20 mouse cellular contexts compared by ENCODE assay signal in genomic region chr2:179599886-179600285, GRCm38 (mm10).
DNase-seq lines count a peak whose midpoint lies in the region; ATAC-seq and TF ChIP-seq lines count a peak whose summit lies in the region.
"Had no signal": no experiment of that assay in that cellular context is flagged by ENCODE, and none has a peak within 500 bp of the region (broad histone marks: within the 10 kb centered on the region; RNA-seq: fewer than 3 reads in every experiment).

No protein-coding gene starts in this region.

- H3K9ac ChIP-seq in hindbrain, postnatal 0 days (replicated peaks; ENCODE audit: low read length) = no peak overlapping the region
- H3K9ac ChIP-seq: embryonic facial prominence, embryonic 12.5 days; liver, embryonic 15.5 days; neural tube, embryonic 15.5 days had no signal

- no peaks in the 10 kb centered on the region for H3K9me3 ChIP-seq in hindbrain, postnatal 0 days (ENCODE audit: low read length)
- H3K9me3 ChIP-seq in hindbrain, embryonic 10.5 days = no peaks in the 10 kb centered on the region
- H3K9me3 ChIP-seq: embryonic facial prominence, embryonic 12.5 days; liver, embryonic 15.5 days; midbrain, embryonic 10.5 days; neural tube, embryonic 15.5 days had no signal

- H3K4me2 ChIP-seq in hindbrain, postnatal 0 days (ENCODE audit: low read depth, low read length) = no peak overlapping the region
- H3K4me2 ChIP-seq: embryonic facial prominence, embryonic 12.5 days; liver, embryonic 15.5 days; neural tube, embryonic 15.5 days had no signal

- no peak overlapping the region for H3K27ac ChIP-seq in hindbrain, postnatal 0 days
- no peak overlapping the region for H3K27ac ChIP-seq in hindbrain, embryonic 10.5 days
- H3K27ac ChIP-seq: embryonic facial prominence, embryonic 12.5 days; liver, embryonic 15.5 days; midbrain, embryonic 10.5 days; neural tube, embryonic 15.5 days had no signal

- no peaks in the 10 kb centered on the region for H3K36me3 ChIP-seq in hindbrain, postnatal 0 days (ENCODE audit: insufficient read depth, low read length)
- H3K36me3 ChIP-seq in hindbrain, embryonic 10.5 days = no peaks in the 10 kb centered on the region
- H3K36me3 ChIP-seq: embryonic facial prominence, embryonic 12.5 days; G1E; liver, embryonic 15.5 days; midbrain, embryonic 10.5 days; neural tube, embryonic 15.5 days had no signal

- no peak overlapping the region for H3K4me3 ChIP-seq in hindbrain, postnatal 0 days (ENCODE audit: low read length)
- no peak overlapping the region for H3K4me3 ChIP-seq in hindbrain, embryonic 10.5 days
- H3K4me3 ChIP-seq: embryonic facial prominence, embryonic 12.5 days; liver, embryonic 15.5 days; midbrain, embryonic 10.5 days; neural tube, embryonic 15.5 days had no signal

- peak; percentile 26 to 67 for DNase-seq in adrenal gland, adult (ENCODE audit: inconsistent age in 2 of 2, low spot score in 1 of 2)
- DNase-seq in adrenal gland, postnatal 4 days (ENCODE audit: low spot score in 2 of 2) = no peak
- peak; percentile 33 for DNase-seq in hindbrain, postnatal 0 days (ENCODE audit: low spot score)
- no peak for DNase-seq in hindbrain, embryonic 10.5 days (ENCODE audit: low spot score)
- peak; percentile 17 for DNase-seq in adrenal gland, postnatal 14 days
- DNase-seq in cerebellum, adult 9-10 months = peak; percentile 29
- DNase-seq in left cerebral cortex, adult 18-20 months (ENCODE audit: low spot score in 2 of 2) = no peak
- DNase-seq in yolk sac, embryonic 10.5 days (ENCODE audit: low spot score) = no peak
- DNase-seq: gastrocnemius, postnatal 14 days; kidney, adult 8-10 months; kidney, postnatal 36 days; layer of hippocampus, adult 9-11 months; lung, postnatal 14 days; thymus, adult 18-20 months had no signal

- no peak for ATAC-seq in hindbrain, postnatal 0 days
- ATAC-seq: CD4-positive, CD25-positive, alpha-beta regulatory T cell, adult 4 months had no signal

- no peaks in the 10 kb centered on the region for H3K27me3 ChIP-seq in hindbrain, postnatal 0 days (ENCODE audit: insufficient read depth, low read length)
- 0 out of 2 replicates have a peak, but pooled peaks cover 5% of the 10 kb centered on the region for H3K27me3 ChIP-seq in hindbrain, embryonic 10.5 days (ENCODE audit: insufficient read depth, poor library complexity, severe bottlenecking)
- H3K27me3 ChIP-seq: liver, embryonic 15.5 days; neural tube, embryonic 15.5 days had no signal

- TF ChIP-seq CTCF in hindbrain, postnatal 0 days (IDR thresholded peaks at IDR 0.05; ENCODE audit: low read depth) = no peak

- 0 out of 2 replicates have a peak, but pooled peaks cover 2% of the 10 kb centered on the region for H3K4me1 ChIP-seq in hindbrain, postnatal 0 days (ENCODE audit: insufficient read depth, low read length)
- H3K4me1 ChIP-seq in hindbrain, embryonic 10.5 days (replicated peaks) = peaks cover 28% of the 10 kb centered on the region
- H3K4me1 ChIP-seq: embryonic facial prominence, embryonic 12.5 days; liver, embryonic 15.5 days had no signal

- WGBS in hindbrain, postnatal 0 days = 44% methylated on average over 1 of the region's 1 CpGs
- WGBS in hindbrain, embryonic 10.5 days = 94% methylated on average over 1 of the region's 1 CpGs

Comparison
In these comparisons a context has a peak if more than half of its experiments do, and no peak if none do; other contexts are left out.
1. DNase-seq: peak in adrenal gland, adult (2 of 2), hindbrain, postnatal 0 days (single experiment), adrenal gland, postnatal 14 days (single experiment) and cerebellum, adult 9-10 months (single experiment); none in adrenal gland, postnatal 4 days (0 of 2), hindbrain, embryonic 10.5 days (single experiment), left cerebral cortex, adult 18-20 months (0 of 2) and yolk sac, embryonic 10.5 days (single experiment).